Mouse (Mus musculus): ENCODE data around the gene Sdhaf3.

DNA sequence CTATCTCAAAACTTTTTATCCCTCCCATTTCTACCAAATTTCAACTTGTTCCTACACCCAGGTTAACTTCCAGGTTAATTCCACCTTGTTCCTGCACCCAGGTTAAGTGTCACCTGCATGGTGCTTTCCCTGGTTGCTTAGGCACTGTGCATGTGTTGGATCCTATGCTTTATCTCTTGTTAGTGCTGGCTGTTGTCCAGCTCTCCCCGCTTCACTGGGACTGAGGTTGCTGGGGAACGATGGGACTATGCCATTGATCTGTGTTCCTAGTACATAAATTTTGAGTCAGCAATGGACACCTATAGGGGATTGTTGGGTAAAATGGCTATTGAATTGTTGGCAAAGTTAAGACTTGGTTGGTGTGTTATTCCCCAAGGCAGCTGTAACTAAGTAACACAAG lies 113.7 kb downstream of the Sdhaf3 start:
- TF ChIP-seq POLR2A (IDR thresholded peaks at IDR 0.05; ENCODE audit: low read depth, low read length) (no peak), CTCF (IDR thresholded peaks at IDR 0.05; ENCODE audit: extremely low read depth, insufficient read length, insufficient replicate concordance, low read depth, low read length) (no peak)
